Mouse (Mus musculus) midbrain, embryonic 16.5 days (tissue): ENCODE measurements around the gene Ascl1. TPM values are rescaled to one million over a fixed set of nuclear protein-coding genes. Genes with fewer than 3 reads are reported as not detected.

Source experiments
- polyA plus RNA-seq: library from polyadenylated mRNA; unstranded; fragments of >200 nt; fragmentation: Nextera tagmentation; extraction: Ambion mirVana; gene quantifications from 2 replicates; pipeline ENCODE4 v1.2.1, GENCODE M21; 2015

Ascl1 gene
- polyA plus RNA-seq, 1 experiment from 2014 or later = 8.1 TPM

Other genes starting within 250 kb of the Ascl1 start
- 0.16 TPM in 1 of 2 replicates, not detected in the other for gene Pah, start 28.1 kb upstream of the Ascl1 start, polyA plus RNA-seq